8 mouse cellular contexts compared by ENCODE assay signal in the genomic region with DNA sequence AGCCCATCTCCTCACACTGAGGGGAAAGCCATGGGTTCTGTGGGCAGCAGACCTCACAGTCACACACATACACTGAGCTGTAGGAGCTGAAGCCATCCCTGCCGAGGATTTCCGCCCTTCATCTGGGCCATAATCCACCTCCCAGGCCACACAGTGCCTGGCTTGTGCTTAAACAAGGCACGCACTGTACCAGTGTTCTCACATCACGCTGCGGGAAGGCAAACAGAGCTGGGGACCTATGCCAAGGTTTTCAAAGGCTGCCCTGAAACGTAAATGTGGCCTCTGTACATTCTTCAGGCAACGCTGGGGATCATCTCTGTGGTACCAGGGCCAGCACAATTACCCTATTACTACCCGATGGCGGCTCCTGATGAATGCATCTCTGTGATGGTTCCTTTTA.
DNase-seq lines count a peak whose midpoint lies in the region; ATAC-seq and TF ChIP-seq lines count a peak whose summit lies in the region.
"Had no signal": no experiment of that assay in that cellular context is flagged by ENCODE, and none has a peak within 500 bp of the region (broad histone marks: within the 10 kb centered on the region; RNA-seq: fewer than 3 reads in every experiment).

No protein-coding gene starts in this region.

- 0 out of 2 replicates have a peak, but pooled peaks cover 5% of the 10 kb centered on the region for H3K4me1 ChIP-seq in embryonic facial prominence, embryonic 15.5 days
- no peaks in the 10 kb centered on the region for H3K4me1 ChIP-seq in hindbrain, embryonic 14.5 days (replicated peaks; ENCODE audit: control insufficient read depth, insufficient read depth, low read length)
- H3K4me1 ChIP-seq in midbrain, postnatal 0 days (ENCODE audit: insufficient read depth, low read length): no peaks in the 10 kb centered on the region
- no peaks in the 10 kb centered on the region for H3K4me1 ChIP-seq in liver, postnatal 0 days (ENCODE audit: insufficient read depth)

- no peak overlapping the region for H3K4me2 ChIP-seq in embryonic facial prominence, embryonic 15.5 days (replicated peaks)
- H3K4me2 ChIP-seq in hindbrain, embryonic 14.5 days (replicated peaks): no peak overlapping the region
- H3K4me2 ChIP-seq in midbrain, postnatal 0 days (ENCODE audit: low read depth, low read length, poor library complexity, severe bottlenecking): no peak overlapping the region
- H3K4me2 ChIP-seq in liver, postnatal 0 days (ENCODE audit: low read depth, low read length): no peak overlapping the region

- no peak for TF ChIP-seq CTCF in midbrain, postnatal 0 days (IDR thresholded peaks at IDR 0.05)
- TF ChIP-seq CTCF in liver, postnatal 0 days (IDR thresholded peaks at IDR 0.05; ENCODE audit: low read depth): no peak

- no peaks in the 10 kb centered on the region for H3K36me3 ChIP-seq in embryonic facial prominence, embryonic 15.5 days
- H3K36me3 ChIP-seq in hindbrain, embryonic 14.5 days (replicated peaks; ENCODE audit: control insufficient read depth, insufficient read depth): no peaks in the 10 kb centered on the region
- H3K36me3 ChIP-seq in midbrain, postnatal 0 days (ENCODE audit: insufficient read depth, low read length): no peaks in the 10 kb centered on the region
- no peaks in the 10 kb centered on the region for H3K36me3 ChIP-seq in liver, postnatal 0 days (replicated peaks; ENCODE audit: insufficient read depth, low read length)

- no peak overlapping the region for H3K4me3 ChIP-seq in embryonic facial prominence, embryonic 15.5 days (replicated peaks)
- no peak overlapping the region for H3K4me3 ChIP-seq in hindbrain, embryonic 14.5 days (replicated peaks; ENCODE audit: low read length)
- H3K4me3 ChIP-seq in midbrain, postnatal 0 days (ENCODE audit: low read depth, low read length): no peak overlapping the region
- no peak overlapping the region for H3K4me3 ChIP-seq in liver, postnatal 0 days (ENCODE audit: low read depth, low read length)

- peak; percentile 63; the same call in 1 of the 2 replicates for ATAC-seq in embryonic facial prominence, embryonic 15.5 days (ENCODE audit: insufficient number of reproducible peaks, low FRiP score, low TSS enrichment, low read depth)
- peak; percentile 75; the same call in 1 of the 2 replicates for ATAC-seq in hindbrain, embryonic 14.5 days (ENCODE audit: low FRiP score)
- 0 out of 2 replicates have a peak, but pooled peaks have one; percentile 65 for ATAC-seq in midbrain, postnatal 0 days (ENCODE audit: low FRiP score)
- ATAC-seq in liver, postnatal 0 days: no peak
- ATAC-seq: inflammation-experienced regulatory T-cells, adult 6 months had no signal

- DNase-seq in layer of hippocampus, adult 9-11 months: peak; percentile 42
- DNase-seq in layer of hippocampus, postnatal 25 days (ENCODE audit: extremely low spot score in 1 of 2, low spot score in 1 of 2): no peak
- DNase-seq in hindbrain, embryonic 14.5 days (ENCODE audit: low spot score): peak; percentile 33
- peak; percentile 75 for DNase-seq in midbrain, postnatal 0 days (ENCODE audit: low spot score)
- DNase-seq in right cerebral cortex, postnatal 4 days: no peak
- no peak for DNase-seq in liver, postnatal 0 days

- H3K9me3 ChIP-seq in embryonic facial prominence, embryonic 15.5 days (replicated peaks): no peaks in the 10 kb centered on the region
- H3K9me3 ChIP-seq in hindbrain, embryonic 14.5 days (ENCODE audit: control insufficient read depth, low read length): no peaks in the 10 kb centered on the region
- no peaks in the 10 kb centered on the region for H3K9me3 ChIP-seq in midbrain, postnatal 0 days (ENCODE audit: low read length)
- no peaks in the 10 kb centered on the region for H3K9me3 ChIP-seq in liver, postnatal 0 days (ENCODE audit: low read length)

- TF ChIP-seq EP300 in liver, postnatal 0 days (IDR thresholded peaks at IDR 0.05; ENCODE audit: low read depth): no peak

- WGBS in embryonic facial prominence, embryonic 15.5 days: 40% methylated on average over 9 of the region's 9 CpGs
- 53% methylated on average over 9 of the region's 9 CpGs for WGBS in hindbrain, embryonic 14.5 days
- 49% methylated on average over 9 of the region's 9 CpGs for WGBS in midbrain, postnatal 0 days
- WGBS in liver, postnatal 0 days (ENCODE audit: insufficient replicate concordance): 75% methylated on average over 9 of the region's 9 CpGs

- H3K27ac ChIP-seq in embryonic facial prominence, embryonic 15.5 days (replicated peaks): no peak overlapping the region
- H3K27ac ChIP-seq in hindbrain, embryonic 14.5 days: no peak overlapping the region
- no peak overlapping the region; the same call in 1 of the 2 replicates for H3K27ac ChIP-seq in midbrain, postnatal 0 days (ENCODE audit: low read depth, low read length)
- H3K27ac ChIP-seq in liver, postnatal 0 days (ENCODE audit: low read depth): no peak overlapping the region

- peaks cover 23% of the 10 kb centered on the region for H3K27me3 ChIP-seq in embryonic facial prominence, embryonic 15.5 days
- no peaks in the 10 kb centered on the region for H3K27me3 ChIP-seq in hindbrain, embryonic 14.5 days (ENCODE audit: control insufficient read depth, insufficient read depth, low read length)
- no peaks in the 10 kb centered on the region for H3K27me3 ChIP-seq in midbrain, postnatal 0 days (ENCODE audit: insufficient read depth, low read length)
- no peaks in the 10 kb centered on the region for H3K27me3 ChIP-seq in liver, postnatal 0 days (ENCODE audit: insufficient read depth, low read length)

- no peak overlapping the region for H3K9ac ChIP-seq in embryonic facial prominence, embryonic 15.5 days
- H3K9ac ChIP-seq in hindbrain, embryonic 14.5 days: no peak overlapping the region
- no peak overlapping the region for H3K9ac ChIP-seq in midbrain, postnatal 0 days (replicated peaks; ENCODE audit: low read length, poor library complexity, severe bottlenecking)
- no peak overlapping the region for H3K9ac ChIP-seq in liver, postnatal 0 days (replicated peaks)

Comparison
In these comparisons a context has a peak if more than half of its experiments do, and no peak if none do; other contexts are left out.
1. DNase-seq: peak in layer of hippocampus, adult 9-11 months (single experiment), hindbrain, embryonic 14.5 days (single experiment) and midbrain, postnatal 0 days (single experiment); none in layer of hippocampus, postnatal 25 days (0 of 2), right cerebral cortex, postnatal 4 days (single experiment) and liver, postnatal 0 days (single experiment).